Mouse (Mus musculus) heart, postnatal 10 days (tissue): ENCODE results near the gene Dbh. TPM values are rescaled to one million over a fixed set of nuclear protein-coding genes. Genes with fewer than 3 reads are reported as not detected.

Experiments
- DNase-seq, 2 experiments: peaks; one replicate each; pipeline ENCODE4 v3.0.0; 2021
- intact Hi-C: fragments of 180-260 bp; cut with DNase I; formaldehyde crosslinking; loops from one replicate; pipeline ENCODE4 v1.15.1; 2025
- total RNA-seq, 2 experiments: library from RNA; stranded (reverse); gene quantifications; 2 replicates each; pipeline ENCODE4 v1.2.3; 2021

The Dbh gene
- total RNA-seq, 2 experiments from 2014 or later, result 2.3 to 2.5 TPM

- DNase-seq, result no peak
- intact Hi-C loops, result no loop called here
Observed at GRCm38 (mm10) chr2:27161526-27161925, 3.5 kb upstream of the Dbh start.

GRCm38 (mm10) chr2:27162656-27163055 is 2.4 kb upstream of the Dbh start:
- DNase-seq, result no peak
- intact Hi-C loops, result no loop called here

- no peak for DNase-seq
- intact Hi-C loops, result no loop called here
Observed at GRCm38 (mm10) chr2:27163851-27164250, 1.2 kb upstream of the Dbh start.

- DNase-seq, result no peak
- intact Hi-C loops, result no loop called here
Observed at GRCm38 (mm10) chr2:27166074-27166473, 1.0 kb downstream of the Dbh start.

GRCm38 (mm10) chr2:27166999-27167398 is 2.0 kb downstream of the Dbh start:
- no peak for DNase-seq
- intact Hi-C loops, result no loop called here

- intact Hi-C loops, result no loop called here
- DNase-seq, result no peak
Observed at GRCm38 (mm10) chr2:27174242-27174641, 9.2 kb downstream of the Dbh start.

- intact Hi-C loops, result no loop called here
- DNase-seq, result peak; percentile 63 to 68
Observed at GRCm38 (mm10) chr2:27175696-27176267, 10.7 kb downstream of the Dbh start.

GRCm38 (mm10) chr2:27179101-27179500 is 14.1 kb downstream of the Dbh start:
- intact Hi-C loops, result no loop called here
- DNase-seq, result peak in 1 of 2 experiments; percentile 54

GRCm38 (mm10) chr2:27181907-27182306 is 16.9 kb downstream of the Dbh start:
- intact Hi-C loops, result no loop called here
- DNase-seq, result peak; percentile 61 to 79

GRCm38 (mm10) chr2:27183734-27184133 is 18.7 kb downstream of the Dbh start:
- intact Hi-C loops, result no loop called here
- DNase-seq, result no peak

GRCm38 (mm10) chr2:27187531-27187930 is 22.5 kb downstream of the Dbh start:
- no peak for DNase-seq
- intact Hi-C loops, result no loop called here

GRCm38 (mm10) chr2:27189994-27190393 is 25.0 kb downstream of the Dbh start:
- no peak for DNase-seq
- intact Hi-C loops, result no loop called here

- peak; percentile 55 to 65 for DNase-seq
- intact Hi-C loops, result no loop called here
Observed at GRCm38 (mm10) chr2:27198551-27199246, 33.7 kb downstream of the Dbh start.

GRCm38 (mm10) chr2:27200586-27200985 is 35.6 kb downstream of the Dbh start:
- intact Hi-C loops, result no loop called here
- peak; percentile 38 to 47 for DNase-seq

- DNase-seq, result peak; percentile 73 to 75
- intact Hi-C loops, result no loop called here
Observed at GRCm38 (mm10) chr2:27205666-27206065, 40.6 kb downstream of the Dbh start.

- intact Hi-C loops, result no loop called here
Observed at GRCm38 (mm10) chr2:27206128-27206797, 41.2 kb downstream of the Dbh start.

GRCm38 (mm10) chr2:27207126-27207525 is 42.1 kb downstream of the Dbh start:
- intact Hi-C loops, result no loop called here
- peak; percentile 75 to 81 for DNase-seq

More at GRCm38 (mm10) chr2:27206128-27206797, 41.2 kb downstream of the Dbh start:
- DNase-seq, result peak; percentile 92 to 93

- DNase-seq, result peak; percentile 27 to 36
- intact Hi-C loops, result no loop called here
Observed at GRCm38 (mm10) chr2:27209370-27209769, 44.3 kb downstream of the Dbh start.

- DNase-seq, result peak; percentile 79 to 86
- intact Hi-C loops, result no loop called here
Observed at GRCm38 (mm10) chr2:27209816-27210215, 44.8 kb downstream of the Dbh start.

- intact Hi-C loops, result no loop called here
- peak; percentile 75 to 82 for DNase-seq
Observed at GRCm38 (mm10) chr2:27210255-27210654, 45.2 kb downstream of the Dbh start.

- no peak for DNase-seq
- intact Hi-C loops, result no loop called here
Observed at GRCm38 (mm10) chr2:27210676-27211210, 45.7 kb downstream of the Dbh start.
